Mouse (Mus musculus): ENCODE data around the gene Gm9.

DNA sequence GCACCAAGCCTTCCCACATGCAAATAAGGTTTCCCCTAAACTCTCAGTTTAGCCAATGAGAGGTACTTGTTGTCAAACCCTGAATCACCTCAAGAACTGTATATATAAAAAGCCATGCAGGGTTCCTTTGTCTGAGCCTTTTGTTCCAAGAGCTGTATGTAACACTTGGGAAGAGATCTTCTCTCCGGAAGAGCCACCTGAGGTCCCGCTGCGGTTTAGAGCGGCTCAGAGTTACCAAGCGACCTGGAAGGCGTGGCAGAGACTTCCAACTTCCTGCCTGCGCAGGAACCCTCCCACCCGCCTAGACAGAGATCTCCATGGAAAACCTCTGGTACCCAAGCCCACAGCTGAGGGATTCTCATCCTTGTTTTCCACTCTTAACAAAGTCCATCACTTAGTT, 12.2 kb downstream of the Gm9 start:
- TF ChIP-seq POLR2A (IDR thresholded peaks at IDR 0.05; ENCODE audit: low read depth, low read length) (no peak), CTCF (conservative IDR thresholded peaks at IDR 0.05; ENCODE audit: insufficient read depth, insufficient read length, low read depth, low read length) (no peak)
